Mouse (Mus musculus): ENCODE results near the gene Grb2. TPM values are rescaled to one million over a fixed set of nuclear protein-coding genes. Genes with fewer than 3 reads are reported as not detected.
A peak's percentile ranks its signal among the peaks of the same experiment; 100 is the strongest.

Gene Grb2
- total RNA-seq, 1 experiment from 2014 or later = 103 TPM

- peak; percentile 99 for DNase-seq
Measured at GRCm38 (mm10) chr11:115627705-115628464, 80.5 kb downstream of the Grb2 start, which contains the start of gene Slc25a19. Gene Slc25a19, minus strand, starts transcription at chr11:115628295.

GRCm38 (mm10) chr11:115626824-115627616 lies 81.4 kb downstream of the Grb2 start:
- DNase-seq = no peak

- DNase-seq = peak; percentile 82
Measured at GRCm38 (mm10) chr11:115625877-115626276, 82.5 kb downstream of the Grb2 start.

GRCm38 (mm10) chr11:115623487-115624070 lies 84.8 kb downstream of the Grb2 start:
- peak; percentile 54 for DNase-seq

GRCm38 (mm10) chr11:115619949-115620348 lies 88.4 kb downstream of the Grb2 start:
- DNase-seq = no peak

- no peak for DNase-seq
Measured at GRCm38 (mm10) chr11:115618732-115619516, 89.5 kb downstream of the Grb2 start.

GRCm38 (mm10) chr11:115618001-115618400 lies 90.4 kb downstream of the Grb2 start:
- DNase-seq = no peak

GRCm38 (mm10) chr11:115616893-115617292 lies 91.5 kb downstream of the Grb2 start:
- DNase-seq = peak; percentile 79

GRCm38 (mm10) chr11:115616371-115616770 lies 92.0 kb downstream of the Grb2 start:
- DNase-seq = no peak

- DNase-seq = peak; percentile 71
Measured at GRCm38 (mm10) chr11:115615875-115616274, 92.5 kb downstream of the Grb2 start.

- DNase-seq = peak; percentile 80
Measured at GRCm38 (mm10) chr11:115615108-115615825, 93.1 kb downstream of the Grb2 start.

- DNase-seq = no peak
Measured at GRCm38 (mm10) chr11:115614346-115615107, 93.9 kb downstream of the Grb2 start.

- no peak for DNase-seq
Measured at GRCm38 (mm10) chr11:115613138-115613945, 95.1 kb downstream of the Grb2 start.

- peak; percentile 97 for DNase-seq
Measured at GRCm38 (mm10) chr11:115612410-115613137, 95.8 kb downstream of the Grb2 start, which contains the start of gene Mif4gd. Gene Mif4gd, minus strand, starts transcription at chr11:115612969.

- peak; percentile 94 for DNase-seq
Measured at GRCm38 (mm10) chr11:115612059-115612409, 96.4 kb downstream of the Grb2 start.

- DNase-seq = peak; percentile 66
Measured at GRCm38 (mm10) chr11:115611173-115611572, 97.2 kb downstream of the Grb2 start.

GRCm38 (mm10) chr11:115609576-115609975 lies 98.8 kb downstream of the Grb2 start:
- no peak for DNase-seq

GRCm38 (mm10) chr11:115608421-115609399 lies 99.7 kb downstream of the Grb2 start:
- DNase-seq = no peak

Measured in adrenal gland, postnatal 14 days (tissue).